8 mouse cellular contexts compared by ENCODE assay signal in the genomic region with DNA sequence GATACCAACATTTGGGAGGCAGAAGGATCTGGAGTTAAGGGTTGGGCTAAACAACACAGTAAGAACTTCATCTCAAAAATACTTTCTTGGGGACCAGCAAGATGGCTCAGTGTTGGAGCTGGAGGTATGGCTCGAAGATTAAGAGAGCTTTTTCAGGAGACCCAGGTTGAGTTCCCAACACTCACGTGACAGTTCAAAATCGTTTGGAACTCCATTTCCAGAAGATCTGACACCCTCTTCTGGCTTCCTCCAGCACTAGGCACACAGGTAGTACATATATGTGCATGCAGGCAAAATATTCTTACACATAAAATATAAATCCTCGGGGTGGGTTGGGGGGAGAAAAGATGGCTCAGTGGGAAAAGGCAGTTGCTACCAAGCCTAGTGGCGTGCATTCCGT. TPM values are rescaled to one million over a fixed set of nuclear protein-coding genes. Genes with fewer than 3 reads are reported as not detected.
DNase-seq lines count a peak whose midpoint lies in the region; ATAC-seq and TF ChIP-seq lines count a peak whose summit lies in the region.

No protein-coding gene starts in this region.

- TF ChIP-seq POLR2A in MEL (IDR thresholded peaks at IDR 0.05; ENCODE audit: control insufficient read depth in 1 of 2, insufficient read depth in 1 of 2, low read depth in 1 of 2, low read length in 2 of 2, poor library complexity in 1 of 2), result no peak

- no peak for TF ChIP-seq RAD21 in MEL (IDR thresholded peaks at IDR 0.05; ENCODE audit: low read depth, low read length)

- peaks cover 31% of the 10 kb centered on the region for H3K4me1 ChIP-seq in heart, embryonic 13.5 days
- H3K4me1 ChIP-seq in MEL (ENCODE audit: control insufficient read depth in 1 of 2, insufficient read depth in 2 of 2, low read length in 2 of 2), result peaks cover 11% of the 10 kb centered on the region in 2 experiments
- H3K4me1 ChIP-seq in hindbrain, embryonic 12.5 days, result peaks cover 28% of the 10 kb centered on the region
- H3K4me1 ChIP-seq in midbrain, embryonic 11.5 days (ENCODE audit: control insufficient read depth, insufficient read depth, low read length), result peaks cover 15% of the 10 kb centered on the region

- H3K27ac ChIP-seq in heart, embryonic 13.5 days (replicated peaks), result peak overlapping the region; percentile 85; the same call in 1 of the 2 replicates
- peak overlapping the region; percentile 61 for H3K27ac ChIP-seq in MEL (ENCODE audit: control insufficient read depth, low read depth, low read length)
- H3K27ac ChIP-seq in hindbrain, embryonic 12.5 days, result no peak overlapping the region
- no peak overlapping the region for H3K27ac ChIP-seq in midbrain, embryonic 11.5 days (ENCODE audit: low read depth, low read length)

- WGBS in heart, embryonic 13.5 days, result 65% methylated on average over 6 of the region's 6 CpGs
- 81% methylated on average over 6 of the region's 6 CpGs for WGBS in hindbrain, embryonic 12.5 days
- WGBS in midbrain, embryonic 11.5 days, result 83% methylated on average over 6 of the region's 6 CpGs

- no peaks in the 10 kb centered on the region for H3K27me3 ChIP-seq in heart, embryonic 13.5 days (replicated peaks)
- H3K27me3 ChIP-seq in MEL (ENCODE audit: control insufficient read depth in 1 of 2, insufficient read depth in 2 of 2, low read length in 2 of 2), result no peaks in the 10 kb centered on the region
- H3K27me3 ChIP-seq in hindbrain, embryonic 12.5 days, result no peaks in the 10 kb centered on the region
- no peaks in the 10 kb centered on the region for H3K27me3 ChIP-seq in midbrain, embryonic 11.5 days (ENCODE audit: control insufficient read depth, insufficient read depth, low read length)

- DNase-seq in heart, postnatal 25 days (ENCODE audit: low spot score), result no peak
- DNase-seq in MEL (ENCODE audit: low read depth, low spot score), result peak; percentile 40
- DNase-seq in midbrain, embryonic 11.5 days (ENCODE audit: low spot score, missing footprints), result peak; percentile 85
- DNase-seq in adrenal gland, adult 18-20 months (ENCODE audit: low spot score in 2 of 2), result no peak
- DNase-seq in adrenal gland, postnatal 25 days, result no peak
- DNase-seq in left cerebral cortex, adult 9 months (ENCODE audit: low spot score in 2 of 2), result no peak

- peaks cover 32% of the 10 kb centered on the region for H3K36me3 ChIP-seq in heart, embryonic 13.5 days
- H3K36me3 ChIP-seq in MEL (ENCODE audit: control insufficient read depth in 1 of 2, insufficient read depth in 2 of 2, low read length in 2 of 2), result peaks cover 2 to 28% of the 10 kb centered on the region in 2 experiments; a peak in 2 of 4 replicates
- peaks cover 6% of the 10 kb centered on the region for H3K36me3 ChIP-seq in hindbrain, embryonic 12.5 days
- no peaks in the 10 kb centered on the region; the same call in 1 of the 2 replicates for H3K36me3 ChIP-seq in midbrain, embryonic 11.5 days (ENCODE audit: control insufficient read depth, insufficient read depth, low read length)

- TF ChIP-seq CTCF in MEL (IDR thresholded peaks at IDR 0.05 in 2 of 3, conservative IDR thresholded peaks at IDR 0.05 in 1 of 3; ENCODE audit: control insufficient read depth in 1 of 3, insufficient read depth in 1 of 3, low read depth in 2 of 3, low read length in 3 of 3, poor library complexity in 1 of 3, severe bottlenecking in 1 of 3), result no peak

- peak overlapping the region; percentile 86 for H3K4me2 ChIP-seq in heart, embryonic 13.5 days
- peak overlapping the region; percentile 75 for H3K4me2 ChIP-seq in hindbrain, embryonic 12.5 days (replicated peaks)
- H3K4me2 ChIP-seq in midbrain, embryonic 11.5 days, result peak overlapping the region; percentile 59

- H3K79me2 ChIP-seq in MEL (ENCODE audit: control insufficient read depth, insufficient read depth, low read length, poor library complexity), result peaks cover 30% of the 10 kb centered on the region

- intact Hi-C loops in heart, postnatal 25 days (cut with DNase I), result loop anchor here (5.0 kb wide), 1 partner anchor 159 kb away; the partner anchor contains the start of genes Lamtor1 and Tomt

- H3K4me3 ChIP-seq in heart, embryonic 13.5 days, result peak overlapping the region; percentile 86
- peak overlapping the region; percentile 70 to 74 for H3K4me3 ChIP-seq in MEL (ENCODE audit: control insufficient read depth in 1 of 2, insufficient read depth in 1 of 2, low read depth in 2 of 2, low read length in 2 of 2)
- H3K4me3 ChIP-seq in hindbrain, embryonic 12.5 days, result peak overlapping the region; percentile 76
- peak overlapping the region; percentile 47 for H3K4me3 ChIP-seq in midbrain, embryonic 11.5 days (ENCODE audit: low read depth, low read length)

- no peak for TF ChIP-seq EP300 in MEL (IDR thresholded peaks at IDR 0.05; ENCODE audit: low read depth in 1 of 2, low read length in 2 of 2)

- H3K9ac ChIP-seq in heart, embryonic 13.5 days, result peak overlapping the region; percentile 87
- H3K9ac ChIP-seq in MEL (ENCODE audit: control insufficient read depth, low read depth, low read length, poor library complexity, severe bottlenecking), result peak overlapping the region; percentile 69
- H3K9ac ChIP-seq in hindbrain, embryonic 12.5 days, result peak overlapping the region; percentile 77
- peak overlapping the region; percentile 68 for H3K9ac ChIP-seq in midbrain, embryonic 11.5 days (ENCODE audit: low read length)

- H3K9me3 ChIP-seq in heart, embryonic 13.5 days, result no peaks in the 10 kb centered on the region
- no peaks in the 10 kb centered on the region for H3K9me3 ChIP-seq in MEL (replicated peaks; ENCODE audit: insufficient read depth, low read length)
- no peaks in the 10 kb centered on the region for H3K9me3 ChIP-seq in hindbrain, embryonic 12.5 days (replicated peaks)
- H3K9me3 ChIP-seq in midbrain, embryonic 11.5 days (ENCODE audit: control insufficient read depth, low read length), result no peaks in the 10 kb centered on the region

- ATAC-seq in heart, embryonic 13.5 days (ENCODE audit: extremely low read depth, insufficient number of reproducible peaks, low FRiP score, low TSS enrichment), result no peak
- ATAC-seq in hindbrain, embryonic 12.5 days (ENCODE audit: low FRiP score), result no peak
- ATAC-seq in midbrain, embryonic 11.5 days (ENCODE audit: low FRiP score), result no peak

RNA-seq across cellular contexts. Expression of gene Xntrpc, which starts 0.8 kb away (rescaled TPM):
- polyA plus RNA-seq in heart, embryonic 13.5 days (2015; fragmentation: Nextera tagmentation; extraction: Ambion mirVana), result 0.91 and 1.0 TPM in 2 replicates
- under 1 TPM; 0.91 to 0.92 TPM for total RNA-seq in heart, postnatal 25 days (2021)
- total RNA-seq in MEL (2012; rRNA removed), result 0.08 and 0.13 TPM in 2 replicates
- polyA plus RNA-seq in MEL (2012; ENCODE audit: insufficient read depth in 1 of 2, insufficient read length in 2 of 2, low read depth in 1 of 2, low replicate concordance in 2 of 2, missing spikeins in 1 of 2), result under 1 TPM in 1 of 2 experiments, not detected in 1; 0.14 TPM
- 2.5 and 3.0 TPM in 2 replicates for polyA plus RNA-seq in hindbrain, embryonic 12.5 days (2016; fragmentation: Nextera tagmentation; extraction: Ambion mirVana)
- 1.2 TPM in 2 replicates for polyA plus RNA-seq in midbrain, embryonic 11.5 days (2014; fragmentation: Nextera tagmentation; extraction: Ambion mirVana)
- total RNA-seq in adrenal gland, adult 18-20 months (2021), result under 1 TPM; 0.89 to 0.99 TPM
- 0.33 and 1.9 TPM in 2 replicates for total RNA-seq in adrenal gland, postnatal 25 days (2021)

RNA-seq across cellular contexts. Expression of gene Xndc1, which starts 1.1 kb away (rescaled TPM):
- 19.3 and 25.2 TPM in 2 replicates for polyA plus RNA-seq in heart, embryonic 13.5 days (2015; fragmentation: Nextera tagmentation; extraction: Ambion mirVana)
- 1 to 10 TPM; 9.4 to 9.6 TPM for total RNA-seq in heart, postnatal 25 days (2021)
- total RNA-seq in MEL (2012; rRNA removed), result 15.3 and 16.6 TPM in 2 replicates
- polyA plus RNA-seq in MEL (2012; ENCODE audit: insufficient read depth in 1 of 2, insufficient read length in 2 of 2, low read depth in 1 of 2, low replicate concordance in 2 of 2, missing spikeins in 1 of 2), result 10 to 100 TPM in 1 of 2 experiments, not detected in 1; 30.0 TPM
- 34.6 and 37.3 TPM in 2 replicates for polyA plus RNA-seq in hindbrain, embryonic 12.5 days (2016; fragmentation: Nextera tagmentation; extraction: Ambion mirVana)
- 22.6 and 23.7 TPM in 2 replicates for polyA plus RNA-seq in midbrain, embryonic 11.5 days (2014; fragmentation: Nextera tagmentation; extraction: Ambion mirVana)
- total RNA-seq in adrenal gland, adult 18-20 months (2021), result 10 to 100 TPM; 11.6 to 12.6 TPM
- 18.0 and 19.9 TPM in 2 replicates for total RNA-seq in adrenal gland, postnatal 25 days (2021)

RNA-seq across cellular contexts. Expression of gene Rnf121, which starts 1.1 kb away (rescaled TPM):
- polyA plus RNA-seq in heart, embryonic 13.5 days (2015; fragmentation: Nextera tagmentation; extraction: Ambion mirVana), result 17.0 and 17.2 TPM in 2 replicates
- total RNA-seq in heart, postnatal 25 days (2021), result 10 to 100 TPM; 20.9 to 22.8 TPM
- 17.3 and 18.5 TPM in 2 replicates for total RNA-seq in MEL (2012; rRNA removed)
- polyA plus RNA-seq in MEL (2012; ENCODE audit: insufficient read depth in 1 of 2, insufficient read length in 2 of 2, low read depth in 1 of 2, low replicate concordance in 2 of 2, missing spikeins in 1 of 2), result 10 to 100 TPM in 1 of 2 experiments, not detected in 1; 16.0 TPM
- 29.2 and 31.6 TPM in 2 replicates for polyA plus RNA-seq in hindbrain, embryonic 12.5 days (2016; fragmentation: Nextera tagmentation; extraction: Ambion mirVana)
- 28.3 and 29.7 TPM in 2 replicates for polyA plus RNA-seq in midbrain, embryonic 11.5 days (2014; fragmentation: Nextera tagmentation; extraction: Ambion mirVana)
- total RNA-seq in adrenal gland, adult 18-20 months (2021), result 10 to 100 TPM; 38.5 to 38.7 TPM
- 28.5 and 34.7 TPM in 2 replicates for total RNA-seq in adrenal gland, postnatal 25 days (2021)

RNA-seq across cellular contexts. Expression of gene Trpc2, which starts 16.6 kb away (rescaled TPM):
- not detected in 2 replicates for polyA plus RNA-seq in heart, embryonic 13.5 days (2015; fragmentation: Nextera tagmentation; extraction: Ambion mirVana)
- total RNA-seq in heart, postnatal 25 days (2021), result under 1 TPM; 0.11 to 0.47 TPM
- total RNA-seq in MEL (2012; rRNA removed), result not detected in 2 replicates
- not detected for polyA plus RNA-seq in MEL (2012; ENCODE audit: insufficient read depth in 1 of 2, insufficient read length in 2 of 2, low read depth in 1 of 2, low replicate concordance in 2 of 2, missing spikeins in 1 of 2)
- 0.21 TPM in 1 of 2 replicates, not detected in the other for polyA plus RNA-seq in hindbrain, embryonic 12.5 days (2016; fragmentation: Nextera tagmentation; extraction: Ambion mirVana)
- polyA plus RNA-seq in midbrain, embryonic 11.5 days (2014; fragmentation: Nextera tagmentation; extraction: Ambion mirVana), result not detected in 2 replicates
- total RNA-seq in adrenal gland, adult 18-20 months (2021), result not detected
- 0.67 TPM in 1 of 2 replicates, not detected in the other for total RNA-seq in adrenal gland, postnatal 25 days (2021)

RNA-seq across cellular contexts. Expression of gene Art1, which starts 35.2 kb away (rescaled TPM):
- polyA plus RNA-seq in heart, embryonic 13.5 days (2015; fragmentation: Nextera tagmentation; extraction: Ambion mirVana), result 3.5 and 4.7 TPM in 2 replicates
- 100 to 1,000 TPM; 203 to 252 TPM for total RNA-seq in heart, postnatal 25 days (2021)
- not detected in 2 replicates for total RNA-seq in MEL (2012; rRNA removed)
- polyA plus RNA-seq in MEL (2012; ENCODE audit: insufficient read depth in 1 of 2, insufficient read length in 2 of 2, low read depth in 1 of 2, low replicate concordance in 2 of 2, missing spikeins in 1 of 2), result not detected
- 1.2 and 2.4 TPM in 2 replicates for polyA plus RNA-seq in hindbrain, embryonic 12.5 days (2016; fragmentation: Nextera tagmentation; extraction: Ambion mirVana)
- polyA plus RNA-seq in midbrain, embryonic 11.5 days (2014; fragmentation: Nextera tagmentation; extraction: Ambion mirVana), result 0.49 and 0.70 TPM in 2 replicates
- total RNA-seq in adrenal gland, adult 18-20 months (2021), result under 1 TPM in 1 of 2 experiments, not detected in 1; 0.29 TPM
- total RNA-seq in adrenal gland, postnatal 25 days (2021), result not detected in 2 replicates

Comparison
In these comparisons a context has a peak if more than half of its experiments do, and no peak if none do; other contexts are left out.
1. H3K27ac ChIP-seq: peak in heart, embryonic 13.5 days (single experiment) and MEL (single experiment); none in hindbrain, embryonic 12.5 days (single experiment) and midbrain, embryonic 11.5 days (single experiment).
2. DNase-seq: peak in MEL (single experiment) and midbrain, embryonic 11.5 days (single experiment); none in heart, postnatal 25 days (single experiment), adrenal gland, adult 18-20 months (0 of 2), adrenal gland, postnatal 25 days (single experiment) and left cerebral cortex, adult 9 months (0 of 2).
3. Peak in every context shown above with its lines, with median percentiles within 50 percentile points of each other: H3K4me2 ChIP-seq, H3K4me3 ChIP-seq and H3K9ac ChIP-seq.